Mouse (Mus musculus) heart, postnatal 0 days (tissue): ENCODE data around the gene Pakap. TPM values are rescaled to one million over a fixed set of nuclear protein-coding genes. Genes with fewer than 3 reads are reported as not detected.

ENCODE experiments used
- ATAC-seq: fragments of 200-750 bp; cut with Nextera tagmentation; 2 replicates; pipeline ENCODE4 v1.8.0; 2017; ENCODE audit warnings: low read depth, moderate number of reproducible peaks, moderate library complexity; ENCODE audit not compliant: insufficient read depth
- DNase-seq: peaks from one replicate; pipeline ENCODE4 v3.0.0-alpha.2; 2016; ENCODE audit warnings: low spot score
- H3K27ac ChIP-seq: fragments of 300-500 bp; sonication (generic); 2 replicates; pipeline ENCODE4 v1.5.1; 2014; ENCODE audit warnings: low read depth, mild to moderate bottlenecking
- H3K27me3 ChIP-seq: fragments of 300-500 bp; sonication (generic); 2 replicates; pipeline ENCODE4 v1.6.1; 2014; ENCODE audit warnings: low read length, mixed read lengths; ENCODE audit not compliant: control insufficient read depth, insufficient read depth
- H3K36me3 ChIP-seq: fragments of 300-500 bp; sonication (generic); replicated peaks from 2 replicates; pipeline ENCODE4 v1.6.1; 2014; ENCODE audit warnings: low read length, mixed read lengths; ENCODE audit not compliant: control insufficient read depth, insufficient read depth
- H3K4me1 ChIP-seq: fragments of 300-500 bp; sonication (generic); 2 replicates; pipeline ENCODE4 v1.6.1; 2014; ENCODE audit warnings: antibody characterized with exemption; ENCODE audit not compliant: control insufficient read depth, insufficient read depth
- H3K4me2 ChIP-seq: fragments of 300-500 bp; sonication (generic); 2 replicates; pipeline ENCODE4 v1.6.1; 2014; ENCODE audit warnings: low read depth, mild to moderate bottlenecking, low read length, moderate library complexity
- H3K4me3 ChIP-seq: fragments of 300-500 bp; sonication (generic); 2 replicates; pipeline ENCODE4 v1.5.1; 2014; ENCODE audit warnings: low read depth, low read length
- H3K9ac ChIP-seq: fragments of 300-500 bp; sonication (generic); replicated peaks from 2 replicates; pipeline ENCODE4 v1.6.1; 2014; ENCODE audit warnings: low read depth, low read length, mixed read lengths
- H3K9me3 ChIP-seq: fragments of 300-500 bp; sonication (generic); replicated peaks from 2 replicates; pipeline ENCODE4 v1.6.1; 2016; ENCODE audit warnings: low read length; ENCODE audit not compliant: control insufficient read depth
- CTCF ChIP-seq: IDR thresholded peaks from 2 replicates; pipeline ENCODE4 v1.5.1; 2016; ENCODE audit warnings: antibody characterized with exemption, control low read depth, low read depth
- EP300 ChIP-seq: IDR thresholded peaks from 2 replicates; pipeline ENCODE4 v1.6.1; 2016; ENCODE audit warnings: antibody characterized with exemption, low read depth
- WGBS: fragments of 180-500 bp; shearing (Covaris S2); extraction: QIAGEN DNeasy Blood & Tissue Kit; methylation state at CpG from one replicate; pipeline ENCODE4 v1.1.7; 2014; 5-methylcytosine and 5-hydroxymethylcytosine counted together
- polyA plus RNA-seq: library from polyadenylated mRNA; unstranded; fragments of >200 nt; fragmentation: Nextera tagmentation; extraction: Ambion mirVana; gene quantifications from 2 replicates; pipeline ENCODE4 v1.2.1, GENCODE M21; 2015
- total RNA-seq: library from RNA; depleted of rRNA; stranded (reverse); fragments of >200 nt; gene quantifications from 2 replicates; pipeline ENCODE4 v1.2.3, GENCODE M21; 2014; ENCODE audit warnings: low replicate concordance; rRNA removed

Pakap gene
- total and polyA plus RNA-seq, 2 experiments from 2014 or later: 21.1 to 43.7 TPM

GRCm38 (mm10) chr4:57934181-57934580 lies 366.2 kb downstream of the Pakap start:
- ATAC-seq (no peak), DNase-seq (no peak)
- Histone ChIP-seq H3K27me3 (no peaks in the 10 kb centered on the region), H3K9me3 (no peaks in the 10 kb centered on the region), H3K4me1 (no peaks in the 10 kb centered on the region), H3K4me2 (no peak overlapping the region), H3K27ac (no peak overlapping the region), H3K9ac (no peak overlapping the region), H3K36me3 (no peaks in the 10 kb centered on the region), H3K4me3 (no peak overlapping the region)
- TF ChIP-seq EP300: no peak
- TF ChIP-seq CTCF: no peak
- 67% methylated on average over 5 of the region's 5 CpGs for WGBS

- no peak for ATAC-seq
- TF ChIP-seq CTCF (no peak), EP300 (no peak)
- no peak overlapping the region for H3K4me2 ChIP-seq
- DNase-seq: no peak
- no peak overlapping the region for H3K27ac ChIP-seq
- H3K4me1 ChIP-seq: no peaks in the 10 kb centered on the region
- no peaks in the 10 kb centered on the region for H3K9me3 ChIP-seq
- H3K9ac ChIP-seq: no peak overlapping the region
- no peaks in the 10 kb centered on the region for H3K27me3 ChIP-seq
- H3K4me3 ChIP-seq: no peak overlapping the region
- WGBS: 74% methylated on average over 6 of the region's 6 CpGs
- no peaks in the 10 kb centered on the region for H3K36me3 ChIP-seq
Measured at GRCm38 (mm10) chr4:57937292-57937691, 369.3 kb downstream of the Pakap start.

GRCm38 (mm10) chr4:57940631-57941030 lies 372.7 kb downstream of the Pakap start:
- peaks cover 23% of the 10 kb centered on the region for H3K36me3 ChIP-seq
- H3K4me3 ChIP-seq: no peak overlapping the region
- no peaks in the 10 kb centered on the region for H3K4me1 ChIP-seq
- ATAC-seq (no peak), DNase-seq (no peak)
- H3K9me3 ChIP-seq: no peaks in the 10 kb centered on the region
- H3K9ac ChIP-seq: no peak overlapping the region
- no peak overlapping the region for H3K4me2 ChIP-seq
- TF ChIP-seq CTCF (no peak), EP300 (no peak)
- 57% methylated on average over 4 of the region's 4 CpGs for WGBS
- H3K27me3 ChIP-seq: no peaks in the 10 kb centered on the region
- H3K27ac ChIP-seq: no peak overlapping the region

GRCm38 (mm10) chr4:57942892-57943291 lies 374.9 kb downstream of the Pakap start:
- no peak overlapping the region for H3K27ac ChIP-seq
- WGBS: 70% methylated on average over 2 of the region's 2 CpGs
- H3K4me2 ChIP-seq: no peak overlapping the region
- no peak overlapping the region for H3K4me3 ChIP-seq
- TF ChIP-seq CTCF (no peak), EP300 (no peak)
- no peaks in the 10 kb centered on the region for H3K27me3 ChIP-seq
- H3K9ac ChIP-seq: no peak overlapping the region
- H3K9me3 ChIP-seq: no peaks in the 10 kb centered on the region
- DNase-seq (no peak), ATAC-seq (no peak)
- H3K4me1 ChIP-seq: no peaks in the 10 kb centered on the region
- H3K36me3 ChIP-seq: peaks cover 42% of the 10 kb centered on the region

Other genes starting within 250 kb of the Pakap start
- 3.1 and 12.6 TPM in 2 replicates for gene Palm2, start 133.9 kb upstream of the Pakap start, total RNA-seq
- 5.0 and 6.6 TPM in 2 replicates for gene Palm2, start 133.9 kb upstream of the Pakap start, polyA plus RNA-seq
- 64.1 and 65.5 TPM in 2 replicates for gene Akap2, start 149.5 kb downstream of the Pakap start, total RNA-seq
- gene Akap2, start 149.5 kb downstream of the Pakap start, polyA plus RNA-seq: 33.8 and 37.7 TPM in 2 replicates